Mouse (Mus musculus) cerebellum, adult 2 months (tissue): ENCODE measurements around the gene Gstp1.

ENCODE experiments used
- CTCF ChIP-seq: fragments of 200-500 bp; IDR thresholded peaks from 2 replicates; pipeline ENCODE4 v1.5.1; 2011; ENCODE audit warnings: low read depth, mild to moderate bottlenecking, control low read depth, low read length, moderate library complexity, borderline replicate concordance; ENCODE audit not compliant: insufficient read depth
- POLR2A ChIP-seq: fragments of 200-500 bp; IDR thresholded peaks from 2 replicates; pipeline ENCODE4 v1.6.1; 2011; ENCODE audit warnings: low read length, control low read depth, borderline replicate concordance; ENCODE audit not compliant: insufficient read depth

DNA sequence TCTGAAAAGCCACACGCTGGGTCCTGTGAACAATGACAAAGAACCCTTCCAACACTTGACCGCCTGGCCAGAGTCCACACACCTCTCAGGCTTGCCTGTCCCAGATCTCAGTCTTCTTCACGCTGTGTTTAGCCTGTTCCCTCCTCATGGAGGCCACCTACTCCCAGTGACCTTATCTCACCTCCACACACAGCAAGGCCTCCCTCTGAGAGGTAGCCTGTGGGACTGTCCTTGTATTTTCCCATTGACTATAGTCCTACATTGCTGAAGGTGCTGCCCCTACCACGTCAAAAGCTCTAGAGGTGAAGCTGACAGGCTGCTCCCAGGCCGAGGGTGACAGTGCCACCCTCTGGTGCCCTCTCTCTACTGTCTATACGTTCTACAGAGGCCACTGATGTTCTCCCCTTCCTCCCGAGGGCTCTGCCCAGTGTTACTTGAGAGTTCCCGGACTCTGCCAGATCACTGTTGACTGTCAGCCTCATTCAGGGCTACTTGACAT lies 42.8 kb upstream of the Gstp1 start:
- TF ChIP-seq CTCF, result peak; percentile 56; the same call in 1 of the 2 replicates
- TF ChIP-seq POLR2A, result no peak
